Mouse (Mus musculus) erythroblast, embryonic 14.5 days (primary cell): Measurements from ENCODE around the gene Tex52. TPM values are rescaled to one million over a fixed set of nuclear protein-coding genes. Genes with fewer than 3 reads are reported as not detected.

Experiments used
- H3K27me3 ChIP-seq: 2 replicates; pipeline ENCODE4 v1.6.1; 2012; ENCODE audit warnings: inconsistent platforms; ENCODE audit not compliant: control insufficient read depth
- H3K36me3 ChIP-seq: 2 replicates; pipeline ENCODE4 v1.6.1; 2012; ENCODE audit warnings: mild to moderate bottlenecking, inconsistent platforms; ENCODE audit not compliant: control insufficient read depth
- H3K4me1 ChIP-seq: 2 replicates; pipeline ENCODE4 v1.6.1; 2012; ENCODE audit warnings: inconsistent platforms; ENCODE audit not compliant: control insufficient read depth
- H3K4me3 ChIP-seq: replicated peaks from 2 replicates; pipeline ENCODE3; 2012; ENCODE audit warnings: moderate library complexity, mild to moderate bottlenecking, inconsistent platforms
- H3K9me3 ChIP-seq: 2 replicates; pipeline ENCODE4 v1.6.1; 2012; ENCODE audit warnings: low read length, inconsistent platforms, mixed read lengths; ENCODE audit not compliant: control insufficient read depth
- GATA1 ChIP-seq: IDR thresholded peaks from 2 replicates; pipeline ENCODE4 v1.6.1; 2012; ENCODE audit warnings: low read length, inconsistent platforms, mixed read lengths
- TAL1 ChIP-seq: IDR thresholded peaks from 3 replicates; pipeline ENCODE4 v1.6.1; 2012; ENCODE audit warnings: low read length, inconsistent platforms, mixed read lengths
- polyA plus RNA-seq: library from polyadenylated mRNA; stranded (reverse); fragments of >175 nt; gene quantifications from 2 replicates; pipeline ENCODE4 v1.2.3, GENCODE M21; 2012

Tex52 gene
- polyA plus RNA-seq, 1 experiment, result 0.03 TPM

- Histone ChIP-seq H3K4me3 (no peak overlapping the region), H3K9me3 (no peaks in the 10 kb centered on the region), H3K4me1 (no peaks in the 10 kb centered on the region), H3K36me3 (no peaks in the 10 kb centered on the region), H3K27me3 (no peaks in the 10 kb centered on the region)
- TF ChIP-seq GATA1 (no peak), TAL1 (no peak)
Observed at GRCm38 (mm10) chr6:128399421-128400185, 24.3 kb downstream of the Tex52 start.

DNA sequence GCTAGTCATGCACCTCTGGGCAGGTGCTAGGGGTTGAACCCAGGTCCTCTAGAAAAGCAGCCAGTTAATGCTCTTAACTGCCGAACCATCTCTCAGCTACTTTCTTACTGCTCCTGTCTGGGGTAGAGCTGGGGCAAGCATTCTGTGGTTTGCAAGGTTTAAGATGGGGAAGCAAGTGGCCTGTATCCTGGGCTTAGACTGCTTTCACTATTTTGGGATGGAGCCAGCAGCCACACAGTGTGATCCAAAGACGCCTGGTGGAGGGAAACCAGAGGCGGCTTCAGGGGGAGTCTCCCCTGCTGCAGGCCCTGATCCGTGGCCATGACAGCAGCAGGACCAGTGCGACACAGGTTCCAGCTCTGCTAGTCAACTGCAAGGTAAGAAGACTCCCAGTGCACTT, 29.5 kb downstream of the Tex52 start:
- no peak for TF ChIP-seq TAL1
- TF ChIP-seq GATA1, result no peak
- peaks cover 32% of the 10 kb centered on the region for H3K36me3 ChIP-seq
- H3K9me3 ChIP-seq, result no peaks in the 10 kb centered on the region
- H3K4me1 ChIP-seq, result no peaks in the 10 kb centered on the region
- H3K4me3 ChIP-seq, result no peak overlapping the region
- no peaks in the 10 kb centered on the region for H3K27me3 ChIP-seq

DNA sequence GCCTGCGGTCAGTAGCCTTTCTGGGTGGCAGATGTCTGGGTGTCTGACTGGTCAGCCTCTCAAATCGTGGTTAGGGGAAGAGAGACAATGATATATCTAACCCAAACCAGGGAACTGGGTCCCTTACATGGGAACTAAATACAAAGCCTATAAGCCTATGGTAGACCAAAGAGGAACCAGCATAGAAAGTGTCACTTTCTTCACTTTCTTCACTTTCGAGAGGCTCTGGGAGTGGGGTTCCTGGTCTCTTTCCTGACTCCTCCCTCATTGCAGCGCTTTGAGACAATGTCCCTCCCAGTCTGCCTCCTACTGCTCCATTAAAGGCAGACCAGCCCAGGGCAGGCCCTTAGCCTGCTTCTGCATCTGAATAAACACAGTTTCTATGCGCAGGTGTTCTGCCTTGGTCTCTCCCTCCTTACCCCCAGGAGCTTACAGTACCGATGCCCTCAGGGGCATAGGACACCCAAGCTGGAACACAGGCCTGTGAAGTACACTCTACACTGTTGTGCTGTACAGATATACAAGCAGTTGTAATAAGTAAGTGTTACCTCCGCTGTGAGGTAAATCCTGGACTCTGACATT, 33.4 kb downstream of the Tex52 start:
- peaks cover 69% of the 10 kb centered on the region for H3K36me3 ChIP-seq
- TF ChIP-seq GATA1 (no peak), TAL1 (no peak)
- no peaks in the 10 kb centered on the region for H3K4me1 ChIP-seq
- no peaks in the 10 kb centered on the region for H3K27me3 ChIP-seq
- no peak overlapping the region for H3K4me3 ChIP-seq
- no peaks in the 10 kb centered on the region for H3K9me3 ChIP-seq

- Histone ChIP-seq H3K4me3 (no peak overlapping the region), H3K9me3 (no peaks in the 10 kb centered on the region), H3K36me3 (peaks cover 79% of the 10 kb centered on the region), H3K27me3 (no peaks in the 10 kb centered on the region), H3K4me1 (no peaks in the 10 kb centered on the region)
- TF ChIP-seq GATA1 (no peak), TAL1 (no peak)
Observed at GRCm38 (mm10) chr6:128410305-128410704, 35.0 kb downstream of the Tex52 start.

DNA sequence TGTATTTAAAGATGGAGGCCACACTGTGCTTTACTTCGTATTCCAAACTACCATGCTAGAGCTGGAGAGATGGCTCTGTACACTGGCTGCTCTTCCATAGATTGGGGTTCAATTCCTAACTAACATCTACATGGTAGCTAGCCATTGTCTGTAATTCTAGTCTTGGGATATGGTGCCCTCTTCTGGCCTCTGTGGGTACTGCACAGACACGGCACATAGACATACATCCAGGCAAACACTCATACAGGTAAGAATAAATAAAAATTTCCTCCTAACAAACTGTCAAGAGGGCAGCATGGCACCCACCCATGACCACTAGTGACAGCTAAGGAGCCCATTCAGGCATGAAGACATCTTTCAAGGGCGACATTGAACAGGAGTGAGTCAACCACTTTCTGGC, 35.9 kb downstream of the Tex52 start:
- H3K4me1 ChIP-seq, result no peaks in the 10 kb centered on the region
- TF ChIP-seq GATA1, result no peak
- no peak for TF ChIP-seq TAL1
- peaks cover 82% of the 10 kb centered on the region for H3K36me3 ChIP-seq

DNA sequence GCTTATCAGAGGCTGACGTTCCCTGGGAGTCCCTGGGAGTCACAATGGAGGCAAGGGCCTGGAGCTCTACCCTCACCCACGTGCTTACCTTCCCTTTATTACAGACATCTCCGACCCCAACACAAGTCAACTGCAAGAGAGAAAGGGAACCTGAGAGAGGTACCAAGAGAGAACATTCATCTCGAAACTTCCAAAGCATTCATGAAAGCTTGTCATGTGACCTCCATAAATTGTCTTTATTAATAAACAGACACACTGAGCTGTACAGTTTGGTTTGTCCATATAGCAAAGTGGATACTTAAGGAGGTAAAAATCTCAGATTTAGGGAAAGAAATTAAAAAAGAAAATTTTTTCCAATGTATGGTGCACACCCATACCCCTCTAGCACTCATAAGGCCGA, 40.9 kb downstream of the Tex52 start:
- H3K4me3 ChIP-seq, result no peak overlapping the region
- TF ChIP-seq GATA1 (no peak), TAL1 (no peak)
- peaks cover 53% of the 10 kb centered on the region for H3K36me3 ChIP-seq

More for the DNA sequence above, 35.9 kb downstream of the Tex52 start:
- no peaks in the 10 kb centered on the region for H3K27me3 ChIP-seq
- no peaks in the 10 kb centered on the region for H3K9me3 ChIP-seq
- H3K4me3 ChIP-seq, result no peak overlapping the region

GRCm38 (mm10) chr6:128418076-128418475, 42.8 kb downstream of the Tex52 start:
- Histone ChIP-seq H3K27me3 (no peaks in the 10 kb centered on the region), H3K4me3 (no peak overlapping the region), H3K9me3 (no peaks in the 10 kb centered on the region), H3K36me3 (peaks cover 39% of the 10 kb centered on the region), H3K4me1 (peaks cover 16% of the 10 kb centered on the region)
- TF ChIP-seq GATA1 (no peak), TAL1 (no peak)

More for the DNA sequence above, 40.9 kb downstream of the Tex52 start:
- Histone ChIP-seq H3K9me3 (no peaks in the 10 kb centered on the region), H3K27me3 (no peaks in the 10 kb centered on the region), H3K4me1 (peaks cover 2% of the 10 kb centered on the region; the same call in 1 of the 2 replicates)

GRCm38 (mm10) chr6:128421036-128421435, 45.8 kb downstream of the Tex52 start:
- H3K36me3 ChIP-seq, result peaks cover 20% of the 10 kb centered on the region
- TF ChIP-seq GATA1, result no peak
- TF ChIP-seq TAL1, result no peak
- H3K9me3 ChIP-seq, result no peaks in the 10 kb centered on the region
- H3K27me3 ChIP-seq, result no peaks in the 10 kb centered on the region
- peaks cover 36% of the 10 kb centered on the region for H3K4me1 ChIP-seq
- H3K4me3 ChIP-seq, result no peak overlapping the region

- Histone ChIP-seq H3K4me3 (no peak overlapping the region), H3K4me1 (peaks cover 36% of the 10 kb centered on the region), H3K9me3 (no peaks in the 10 kb centered on the region), H3K27me3 (no peaks in the 10 kb centered on the region), H3K36me3 (peaks cover 19% of the 10 kb centered on the region)
- TF ChIP-seq GATA1 (no peak), TAL1 (no peak)
Observed at GRCm38 (mm10) chr6:128421480-128421879, 46.2 kb downstream of the Tex52 start.
